Mouse (Mus musculus) liver, adult 2 months (tissue): ENCODE results near the gene Cntn5. TPM values are rescaled to one million over a fixed set of nuclear protein-coding genes. Genes with fewer than 3 reads are reported as not detected.

ENCODE experiments used
- DNase-seq: peaks from one replicate; pipeline ENCODE4 v3.0.0-alpha.2; 2011; ENCODE audit warnings: low read depth, low spot score; ENCODE audit errors: extremely low read depth
- H3K27ac ChIP-seq: fragments of 200-500 bp; replicated peaks from 2 replicates; pipeline ENCODE4 v1.5.1; 2012; ENCODE audit warnings: low read depth, mild to moderate bottlenecking, control low read depth, inconsistent platforms, low read length; ENCODE audit not compliant: insufficient read depth
- H3K27me3 ChIP-seq: fragments of 200-500 bp; 2 replicates; pipeline ENCODE4 v1.6.1; 2012; ENCODE audit warnings: mild to moderate bottlenecking, moderate library complexity, low read length, inconsistent platforms; ENCODE audit not compliant: control insufficient read depth, insufficient read depth
- H3K36me3 ChIP-seq: fragments of 200-500 bp; 2 replicates; pipeline ENCODE4 v1.6.1; 2012; ENCODE audit warnings: low read length, inconsistent platforms; ENCODE audit not compliant: control insufficient read depth, insufficient read depth
- H3K4me1 ChIP-seq: fragments of 200-500 bp; 2 replicates; pipeline ENCODE4 v1.6.1; 2011; ENCODE audit warnings: low read length; ENCODE audit not compliant: control insufficient read depth, insufficient read depth
- H3K4me3 ChIP-seq: fragments of 200-500 bp; 2 replicates; pipeline ENCODE4 v1.5.1; 2011; ENCODE audit warnings: low read depth, mild to moderate bottlenecking, control low read depth, low read length, moderate library complexity; ENCODE audit not compliant: insufficient read depth
- H3K79me2 ChIP-seq: fragments of 200-500 bp; 2 replicates; pipeline ENCODE4 v1.6.1; 2012; ENCODE audit warnings: inconsistent platforms, mild to moderate bottlenecking, low read length, moderate library complexity; ENCODE audit not compliant: control insufficient read depth, insufficient read depth
- H3K9ac ChIP-seq: fragments of 200-500 bp; 2 replicates; pipeline ENCODE4 v1.6.1; 2012; ENCODE audit warnings: low read depth, mild to moderate bottlenecking, control low read depth, inconsistent platforms, low read length
- CTCF ChIP-seq: fragments of 200-500 bp; IDR thresholded peaks from 2 replicates; pipeline ENCODE4 v1.5.1; 2011; ENCODE audit warnings: low read depth, low read length, control low read depth
- POLR2A ChIP-seq: fragments of 200-500 bp; IDR thresholded peaks from 2 replicates; pipeline ENCODE4 v1.6.1; 2011; ENCODE audit warnings: low read length, control low read depth; ENCODE audit not compliant: insufficient read depth; ENCODE audit errors: extremely low read depth
- WGBS: fragments of 180-500 bp; shearing (Covaris S2); methylation state at CpG from one replicate; pipeline ENCODE4 v1.1.7; 2018; 5-methylcytosine and 5-hydroxymethylcytosine counted together
- polyA plus RNA-seq: library from polyadenylated mRNA; depleted of rRNA; stranded (reverse); fragments of >200 nt; gene quantifications from 2 replicates; pipeline ENCODE4 v1.2.3, GENCODE M21; 2012
- total RNA-seq: library from RNA; depleted of rRNA; stranded (reverse); fragments of >200 nt; gene quantifications from 2 replicates; pipeline ENCODE4 v1.2.3, GENCODE M21; 2014

Gene Cntn5
- total and polyA plus RNA-seq, 2 experiments, result not detected

DNA sequence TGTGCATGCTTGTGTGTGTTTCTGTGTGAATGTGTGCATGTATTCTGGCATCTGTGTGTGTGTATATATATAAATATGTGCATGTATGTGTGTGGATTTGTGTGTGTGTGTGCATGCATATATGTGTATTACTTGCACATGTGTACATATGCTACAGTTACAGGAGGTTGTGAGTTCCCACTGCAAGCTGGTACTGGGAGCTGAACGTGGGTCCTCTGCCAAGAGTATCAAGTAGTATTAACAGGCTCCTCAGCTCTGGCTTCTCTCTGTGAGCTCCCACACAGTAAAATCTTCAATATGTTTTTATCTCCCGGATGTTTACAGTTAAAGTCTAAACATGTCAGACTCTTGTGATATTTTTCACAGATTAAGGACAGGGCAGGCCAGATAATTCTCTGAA lies 833.3 kb downstream of the Cntn5 start:
- H3K4me3 ChIP-seq, result no peak overlapping the region
- 58% methylated on average over 2 of the region's 2 CpGs for WGBS
- H3K27me3 ChIP-seq, result no peaks in the 10 kb centered on the region
- no peaks in the 10 kb centered on the region for H3K79me2 ChIP-seq
- no peaks in the 10 kb centered on the region for H3K36me3 ChIP-seq
- no peak for DNase-seq
- TF ChIP-seq POLR2A (no peak), CTCF (no peak)
- no peak overlapping the region for H3K27ac ChIP-seq
- no peak overlapping the region for H3K9ac ChIP-seq
- H3K4me1 ChIP-seq, result no peaks in the 10 kb centered on the region

DNA sequence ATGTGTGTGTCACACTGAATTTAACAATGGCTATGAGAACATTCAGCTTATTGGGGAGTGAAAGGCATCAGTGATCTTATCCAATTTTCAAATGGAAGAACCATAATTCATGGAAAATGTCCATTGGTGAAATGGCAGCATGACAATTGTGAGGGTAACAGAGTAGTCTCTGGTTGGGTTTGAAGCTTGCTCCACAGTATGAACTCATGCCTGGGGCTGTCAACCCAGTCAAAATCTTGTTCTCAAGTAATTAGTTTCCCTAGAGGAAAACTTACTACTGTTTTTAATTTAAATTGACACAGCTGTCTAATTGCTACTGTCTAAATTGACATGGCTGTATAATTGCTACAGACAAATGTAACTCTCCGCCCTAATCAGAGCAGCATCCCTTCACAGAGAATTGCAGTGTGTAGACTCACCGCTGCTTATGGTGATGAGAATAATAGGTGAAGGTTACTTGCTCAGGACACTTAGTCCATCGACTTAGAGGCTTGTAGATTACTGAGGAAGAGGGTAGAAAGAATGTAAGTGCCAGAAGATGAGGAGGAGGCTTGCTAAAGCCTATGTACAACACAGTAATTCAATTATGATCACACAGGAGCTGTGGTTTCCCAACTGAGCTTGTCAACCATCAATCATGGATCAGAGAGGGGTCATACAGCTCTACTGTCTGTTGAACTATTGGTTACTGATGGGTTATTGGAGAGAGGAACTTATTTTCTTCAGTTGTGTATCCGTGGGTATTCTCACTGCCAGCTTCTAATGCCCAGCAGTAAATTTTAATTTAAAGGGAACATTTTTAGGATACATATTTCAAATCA lies 859.4 kb downstream of the Cntn5 start:
- H3K4me1 ChIP-seq, result no peaks in the 10 kb centered on the region
- TF ChIP-seq POLR2A, result no peak
- no peak for TF ChIP-seq CTCF
- H3K27ac ChIP-seq, result no peak overlapping the region
- WGBS, result 75% methylated on average over 4 of the region's 4 CpGs
- H3K9ac ChIP-seq, result no peak overlapping the region
- no peak for DNase-seq
- no peaks in the 10 kb centered on the region for H3K27me3 ChIP-seq
- no peaks in the 10 kb centered on the region for H3K79me2 ChIP-seq
- H3K36me3 ChIP-seq, result no peaks in the 10 kb centered on the region
- H3K4me3 ChIP-seq, result no peak overlapping the region

DNA sequence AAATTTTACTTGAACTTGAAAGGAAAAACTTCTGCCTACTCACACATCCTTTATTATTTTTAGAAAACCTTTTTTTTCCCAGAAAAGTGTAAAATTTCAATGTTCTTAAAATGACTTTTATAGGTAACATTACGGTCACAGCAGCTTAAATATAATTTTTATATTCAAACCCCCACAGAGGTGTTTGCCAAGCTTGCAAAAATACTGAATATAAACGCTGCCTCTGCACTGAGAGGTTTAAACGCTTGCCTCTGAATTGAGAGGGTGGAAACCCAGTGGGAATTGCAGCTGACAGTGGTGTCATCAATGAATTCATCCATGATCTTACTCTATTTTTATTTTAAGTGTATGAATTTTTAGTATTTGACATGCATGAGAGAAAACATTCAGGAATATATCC lies 861.6 kb downstream of the Cntn5 start:
- 74% methylated on average over 3 of the region's 3 CpGs for WGBS
- H3K27me3 ChIP-seq, result no peaks in the 10 kb centered on the region

DNA sequence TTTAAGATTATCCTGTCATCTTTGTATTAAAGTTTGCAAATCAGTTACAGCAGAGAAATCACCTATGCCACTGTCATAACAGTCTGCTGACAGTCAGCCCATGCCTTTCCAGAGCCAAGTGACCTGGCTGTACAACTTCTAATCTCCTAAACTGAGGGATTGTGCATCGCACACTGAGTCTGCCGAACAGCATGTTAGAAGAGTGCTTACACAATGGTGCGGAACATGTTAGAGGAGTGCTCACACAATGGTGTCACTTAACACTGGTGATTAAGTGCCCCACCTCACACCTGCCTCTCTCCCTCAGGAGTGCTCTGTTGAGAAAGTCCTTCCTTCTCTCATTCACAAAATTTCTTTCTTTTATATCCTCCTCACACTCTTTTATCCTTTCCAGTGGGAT lies 889.4 kb downstream of the Cntn5 start:
- no peaks in the 10 kb centered on the region for H3K4me1 ChIP-seq
- no peaks in the 10 kb centered on the region for H3K27me3 ChIP-seq
- H3K27ac ChIP-seq, result no peak overlapping the region
- DNase-seq, result no peak
- TF ChIP-seq POLR2A, result no peak
- H3K36me3 ChIP-seq, result no peaks in the 10 kb centered on the region
- no peak overlapping the region for H3K4me3 ChIP-seq
- H3K79me2 ChIP-seq, result no peaks in the 10 kb centered on the region
- no peak overlapping the region for H3K9ac ChIP-seq
- WGBS, result 86% methylated on average over 3 of the region's 3 CpGs

More for the DNA sequence above, 861.6 kb downstream of the Cntn5 start:
- TF ChIP-seq POLR2A (no peak), CTCF (no peak)
- Histone ChIP-seq H3K4me1 (no peaks in the 10 kb centered on the region), H3K36me3 (no peaks in the 10 kb centered on the region), H3K4me3 (no peak overlapping the region), H3K79me2 (no peaks in the 10 kb centered on the region), H3K9ac (no peak overlapping the region), H3K27ac (no peak overlapping the region)
- DNase-seq, result no peak

DNA sequence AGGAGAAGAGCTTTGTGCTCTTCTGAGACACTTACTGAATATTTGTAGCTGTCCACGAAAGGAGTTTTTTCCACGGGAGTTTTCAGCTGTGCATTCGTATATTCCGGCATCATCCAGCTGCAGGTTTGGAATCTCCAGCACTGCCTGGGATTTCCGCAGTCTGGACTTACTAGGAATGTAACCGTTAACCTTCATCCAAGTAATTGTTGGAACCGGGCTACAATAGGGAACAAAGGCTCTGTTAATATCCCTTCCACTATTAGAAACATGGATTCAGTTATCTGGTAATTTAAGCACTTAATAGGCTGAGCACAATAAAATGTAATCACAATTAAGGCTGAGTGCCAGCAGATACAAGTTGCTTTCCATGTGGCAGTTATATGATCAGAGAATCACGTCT lies 920.5 kb downstream of the Cntn5 start:
- 84% methylated on average over 8 of the region's 8 CpGs for WGBS
- H3K79me2 ChIP-seq, result no peaks in the 10 kb centered on the region
- no peak overlapping the region for H3K27ac ChIP-seq
- DNase-seq, result no peak
- H3K27me3 ChIP-seq, result no peaks in the 10 kb centered on the region
- no peak for TF ChIP-seq CTCF
- no peak for TF ChIP-seq POLR2A
- H3K9ac ChIP-seq, result no peak overlapping the region
- no peak overlapping the region for H3K4me3 ChIP-seq
- H3K36me3 ChIP-seq, result no peaks in the 10 kb centered on the region
- no peaks in the 10 kb centered on the region for H3K4me1 ChIP-seq

DNA sequence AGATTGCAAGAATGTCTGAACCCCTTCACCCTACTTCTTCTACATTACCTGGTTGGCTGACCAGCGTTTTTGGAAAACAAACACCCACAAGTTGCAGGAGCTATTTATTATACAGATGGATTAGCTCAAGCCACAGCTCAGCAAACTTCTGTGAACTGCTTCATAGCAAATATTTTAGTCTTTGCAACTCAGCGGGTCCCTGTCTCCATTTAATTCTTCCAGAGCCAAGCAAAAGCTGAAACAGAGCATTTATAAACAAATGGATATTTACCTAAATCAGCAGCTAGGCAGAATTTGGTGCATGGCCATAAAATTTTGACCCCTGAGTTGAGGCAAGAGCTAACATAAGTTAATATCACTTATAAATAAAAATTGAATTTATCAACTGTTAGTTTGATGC lies 921.4 kb downstream of the Cntn5 start:
- no peaks in the 10 kb centered on the region for H3K79me2 ChIP-seq
- H3K4me1 ChIP-seq, result no peaks in the 10 kb centered on the region
- no peak overlapping the region for H3K27ac ChIP-seq
- no peak overlapping the region for H3K9ac ChIP-seq
- no peak for DNase-seq
- no peak for TF ChIP-seq CTCF
- no peak for TF ChIP-seq POLR2A
- H3K36me3 ChIP-seq, result no peaks in the 10 kb centered on the region
- no peaks in the 10 kb centered on the region for H3K27me3 ChIP-seq
- no peak overlapping the region for H3K4me3 ChIP-seq
- WGBS, result 62% methylated on average over 2 of the region's 2 CpGs
